Mouse (Mus musculus): ENCODE measurements around the gene Hist1h1e.
A peak's percentile ranks its signal among the peaks of the same experiment; 100 is the strongest.
"Not testable (repeated sequence)": the region's sequence is repeated elsewhere in the genome, so short reads cannot be mapped to it uniquely, and the experiment has no call there.

Gene Hist1h1e

DNA sequence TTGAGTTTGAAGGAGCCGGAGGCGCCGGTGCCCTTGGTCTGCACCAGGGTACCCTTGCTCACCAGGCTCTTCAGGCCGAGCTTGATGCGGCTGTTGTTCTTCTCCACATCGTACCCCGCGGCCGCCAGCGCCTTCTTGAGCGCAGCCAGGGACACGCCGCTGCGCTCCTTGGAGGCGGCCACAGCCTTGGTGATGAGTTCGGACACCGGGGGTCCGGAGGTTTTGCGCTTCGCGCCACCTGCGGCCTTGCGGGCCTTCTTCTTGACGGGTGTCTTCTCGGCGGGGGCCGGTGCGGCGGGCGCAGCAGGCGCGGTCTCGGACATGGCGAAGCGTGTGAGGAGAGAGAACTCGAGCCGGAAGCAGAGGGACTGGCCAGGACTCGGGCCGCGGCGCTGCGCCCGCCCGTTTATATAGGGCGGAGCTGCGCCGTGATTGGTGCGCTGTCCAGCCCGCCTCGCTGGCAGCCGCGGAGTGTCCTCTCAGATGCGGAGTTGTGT lies at the start of gene Hist1h1e:
Hist1h1e (minus strand) TSS at position 384 of the 497 bp plus-strand sequence.
- DNase-seq: peak; percentile 95

- DNase-seq: no peak
These were observed 40.2 kb upstream of the Hist1h1e start for GRCm38 (mm10) chr13:23662536-23662935.

- no peak for DNase-seq
These were observed 37.4 kb upstream of the Hist1h1e start for GRCm38 (mm10) chr13:23659636-23660366.

DNA sequence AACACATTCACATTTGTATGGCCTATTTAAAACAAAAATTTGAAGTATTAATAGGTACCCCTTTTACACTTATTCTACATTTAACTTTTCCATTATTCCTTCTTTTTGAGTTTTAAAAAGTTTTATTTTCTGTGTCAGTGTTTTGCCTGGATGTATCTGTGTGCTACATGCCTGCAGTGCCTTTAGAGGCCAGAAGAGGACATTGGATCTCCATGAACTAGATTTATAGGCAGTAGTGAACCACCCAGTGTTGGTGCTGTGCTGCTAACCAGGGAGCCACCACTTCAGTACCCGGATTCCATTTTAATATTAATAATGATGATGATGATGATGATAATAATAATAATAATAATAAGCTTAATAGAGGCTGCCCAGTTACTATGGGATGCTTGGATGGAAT lies 8.3 kb upstream of the Hist1h1e start:
- DNase-seq: no peak

- peak; percentile 25 for DNase-seq
These were observed 598 bp upstream of the Hist1h1e start for GRCm38 (mm10) chr13:23622861-23623450.

GRCm38 (mm10) chr13:23621532-23622174 lies 705 bp downstream of the Hist1h1e start:
- DNase-seq: peak; percentile 85

DNA sequence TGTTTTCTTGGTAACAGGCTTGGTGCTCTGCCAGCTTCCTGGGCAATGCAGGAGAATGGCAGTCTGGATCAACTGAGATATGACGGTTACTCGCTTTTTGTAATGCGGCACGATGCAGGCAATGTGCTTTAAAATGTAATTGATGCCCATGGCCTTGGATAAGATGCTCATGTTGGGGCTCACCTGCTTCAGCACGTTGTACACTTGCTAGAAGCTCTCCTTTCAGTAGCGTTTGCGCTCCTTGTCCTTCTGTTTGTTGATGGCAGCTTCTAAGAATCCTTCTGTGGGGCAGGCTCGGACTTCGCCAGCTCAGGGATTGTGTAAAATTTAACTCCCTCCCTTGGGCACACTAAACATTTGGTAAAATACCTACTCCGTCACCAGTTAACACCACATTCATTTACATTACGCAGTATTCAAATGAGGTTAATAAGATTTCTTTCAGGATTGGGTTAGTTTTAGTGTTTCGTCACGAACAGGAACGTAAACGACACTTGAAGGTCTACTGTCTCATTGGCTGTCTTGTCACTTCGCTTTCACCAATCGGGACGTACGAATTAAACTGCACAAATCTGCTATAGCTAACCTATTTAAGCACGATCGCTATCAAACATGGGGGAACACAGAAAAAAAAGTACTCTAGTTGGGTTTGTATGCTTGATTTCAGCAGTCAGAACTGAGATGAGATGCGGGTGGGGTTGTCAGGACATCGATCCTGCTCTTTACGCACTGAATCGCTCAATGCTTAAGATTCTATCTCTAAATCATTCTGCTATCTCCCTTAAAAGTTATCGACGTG lies 1.4 kb downstream of the Hist1h1e start, which contains the start of gene Hist1h2be:
Hist1h2be (minus strand) TSS at position 392 of the 799 bp plus-strand sequence.
- DNase-seq: peak; percentile 70

DNA sequence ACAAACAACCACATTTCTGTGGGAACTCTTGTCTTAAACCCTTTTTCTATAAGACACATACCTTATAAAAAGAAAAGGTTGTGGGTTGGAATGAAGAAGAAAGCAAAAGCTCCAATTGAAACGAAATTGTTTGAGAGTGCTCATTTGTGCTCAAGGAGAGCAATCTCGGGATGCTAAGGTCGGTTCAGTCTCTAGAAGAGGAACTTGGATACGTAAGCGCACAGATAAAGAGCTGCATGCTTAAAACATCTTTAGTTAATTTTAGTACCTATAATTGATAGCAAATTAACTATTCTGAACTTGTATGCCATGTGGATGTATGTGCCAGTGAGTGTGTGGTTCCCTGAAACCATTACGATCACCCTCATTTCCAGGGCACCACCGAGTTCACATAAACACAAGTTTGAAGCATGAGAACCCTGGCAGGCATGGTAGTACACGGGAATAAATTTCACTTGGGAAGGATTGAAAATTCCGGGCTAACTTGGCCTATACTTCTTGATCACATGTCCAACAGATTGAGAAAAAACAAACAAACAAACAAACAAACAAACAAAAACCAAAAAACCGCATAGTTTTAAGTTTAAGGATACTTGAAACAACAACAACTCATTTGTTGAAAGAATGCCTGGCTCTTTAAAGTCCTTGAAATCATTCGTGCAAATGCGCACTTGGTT lies 2.2 kb downstream of the Hist1h1e start:
- no peak for DNase-seq

DNA sequence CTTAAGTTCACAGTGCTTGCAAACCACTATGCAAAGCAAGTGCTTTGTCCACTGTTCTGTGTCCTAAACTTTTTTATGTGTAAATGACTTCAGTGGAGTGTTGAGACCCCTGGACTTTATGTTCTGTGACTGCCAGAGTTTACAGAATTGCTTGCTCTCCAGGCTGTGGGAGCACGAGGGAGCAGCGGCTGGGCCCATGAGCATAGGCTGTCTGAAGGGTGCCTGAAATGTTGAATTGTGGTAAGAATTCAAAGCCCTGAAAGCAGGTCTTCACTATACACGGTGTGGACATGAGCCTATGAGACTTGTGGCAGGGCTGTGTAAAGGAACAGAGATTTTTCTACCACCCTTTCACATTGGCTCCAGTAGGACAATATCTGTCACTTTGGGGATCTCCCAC lies 10.7 kb downstream of the Hist1h1e start:
- DNase-seq: no peak

DNA sequence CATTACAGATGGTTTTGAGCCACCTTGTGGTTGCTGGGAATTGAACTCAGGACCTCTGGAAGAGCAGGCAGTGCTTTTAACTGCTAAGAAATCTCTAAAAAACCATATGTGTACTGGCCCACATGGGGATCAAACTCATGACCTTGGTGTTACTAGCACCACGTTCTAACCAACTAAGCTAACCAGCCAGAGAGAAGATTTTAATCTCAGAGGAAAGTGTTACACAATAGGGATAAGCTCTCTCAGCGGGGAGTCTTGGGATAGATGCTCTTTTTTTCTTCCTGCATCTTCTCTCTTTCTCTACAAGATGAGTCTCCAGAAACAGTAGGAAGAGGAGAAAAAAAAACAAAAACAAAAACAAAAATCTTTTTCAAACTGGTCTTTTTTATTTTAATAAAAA lies 12.0 kb downstream of the Hist1h1e start:
- no peak for DNase-seq

DNA sequence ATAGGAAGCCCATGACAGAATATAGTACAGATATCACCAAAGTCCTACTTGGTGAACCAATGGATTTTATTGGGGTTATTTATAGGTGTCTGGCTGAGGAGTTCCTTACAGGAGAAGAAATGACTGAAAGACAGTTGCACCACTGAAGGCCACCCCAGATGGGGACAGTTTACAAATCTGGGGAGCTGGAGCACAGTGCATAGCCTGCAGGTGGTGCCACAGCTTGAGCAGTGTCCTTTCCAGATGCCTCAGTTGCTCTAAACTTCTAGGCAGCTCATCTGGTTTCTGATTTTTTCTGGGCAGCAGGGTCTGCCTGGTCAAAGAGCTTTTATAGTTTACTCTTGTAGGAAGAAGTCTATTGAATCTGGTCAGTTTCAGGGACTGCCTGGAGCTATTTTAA lies 12.5 kb downstream of the Hist1h1e start:
- peak; percentile 7 for DNase-seq

- DNase-seq: peak; percentile 63
These were observed 13.1 kb downstream of the Hist1h1e start for GRCm38 (mm10) chr13:23609209-23609608.

DNA sequence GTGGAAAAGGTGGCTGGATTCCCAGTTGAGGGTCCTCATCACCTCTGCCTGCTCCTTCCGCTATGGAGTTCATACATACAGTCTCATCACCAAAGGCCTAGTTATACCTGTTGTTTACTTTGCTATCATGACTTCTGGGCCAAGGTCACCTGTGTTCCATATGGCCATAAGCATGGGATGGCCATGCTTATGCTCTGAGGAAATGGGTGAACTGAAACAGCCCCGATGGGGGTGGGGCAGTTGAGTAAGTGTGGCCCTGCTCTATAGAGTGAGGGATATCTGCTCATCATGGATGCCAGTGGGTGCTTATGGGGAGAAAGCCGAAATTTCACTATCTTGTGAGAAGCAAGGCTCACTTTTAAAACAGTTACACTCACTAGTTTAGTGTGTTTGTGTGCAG lies 17.3 kb downstream of the Hist1h1e start:
- no peak for DNase-seq

DNA sequence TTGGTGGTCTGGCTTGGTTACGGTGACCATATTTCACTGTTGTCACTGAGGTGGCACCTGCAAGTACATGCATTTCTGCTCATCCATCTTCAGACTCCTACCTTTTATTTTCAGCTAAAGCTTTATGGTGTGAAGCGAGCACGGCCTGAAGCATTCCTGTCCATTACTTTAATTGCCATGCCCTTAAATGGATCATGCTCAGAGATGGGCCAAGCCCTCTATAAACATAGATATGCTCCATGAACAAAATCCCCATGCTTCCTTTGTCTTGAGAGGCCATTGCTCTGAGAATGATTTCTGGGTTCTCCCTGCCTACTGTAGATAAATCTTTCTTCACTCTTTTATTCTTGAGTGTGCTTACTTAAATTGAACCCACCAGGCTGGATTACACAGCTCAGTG lies 17.9 kb downstream of the Hist1h1e start:
- DNase-seq: no peak

DNA sequence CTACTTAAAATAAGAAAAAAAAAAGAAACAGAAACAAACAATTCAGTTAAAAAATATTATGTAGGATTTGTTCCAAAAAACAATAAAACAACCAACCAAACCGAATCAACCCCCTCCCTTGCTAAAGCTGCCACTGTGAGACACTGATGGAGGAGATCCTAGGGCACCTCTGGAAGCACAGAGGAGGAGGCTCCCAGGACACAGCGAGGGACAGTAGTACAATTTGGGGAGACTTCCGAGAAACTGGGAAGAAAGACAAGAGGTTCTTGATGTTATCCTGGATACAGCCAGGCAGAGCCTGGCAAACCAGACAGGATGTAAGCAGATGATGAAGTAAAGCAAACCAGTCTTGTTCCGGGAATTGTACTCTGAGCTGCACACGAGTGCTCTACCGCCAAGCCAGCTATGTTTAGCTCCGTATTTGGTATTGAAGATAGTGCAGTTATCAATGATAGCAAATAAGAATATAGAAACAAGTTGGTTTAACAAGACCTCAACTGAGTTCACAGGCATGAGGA lies 19.1 kb downstream of the Hist1h1e start:
- DNase-seq: no peak

DNA sequence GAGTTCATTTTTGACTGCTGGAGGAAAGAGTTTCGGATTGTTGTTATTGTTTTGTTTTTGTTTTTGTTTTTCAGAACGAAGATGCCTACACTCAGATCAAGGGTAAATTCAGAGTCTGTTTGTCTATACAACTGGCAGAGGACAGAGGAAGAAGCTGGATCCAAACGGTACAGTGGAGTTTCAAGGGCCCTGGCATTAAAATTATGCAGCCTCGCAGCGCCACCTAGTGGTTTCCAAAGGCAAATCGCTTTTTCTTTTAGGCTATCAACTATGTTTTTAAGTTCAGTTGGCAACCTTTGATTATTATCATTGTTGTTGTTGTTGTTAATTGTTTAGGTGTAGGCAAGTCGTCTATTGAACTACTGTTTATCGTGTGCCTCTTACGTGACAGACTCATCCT lies 24.4 kb downstream of the Hist1h1e start:
- peak; percentile 88 for DNase-seq

DNA sequence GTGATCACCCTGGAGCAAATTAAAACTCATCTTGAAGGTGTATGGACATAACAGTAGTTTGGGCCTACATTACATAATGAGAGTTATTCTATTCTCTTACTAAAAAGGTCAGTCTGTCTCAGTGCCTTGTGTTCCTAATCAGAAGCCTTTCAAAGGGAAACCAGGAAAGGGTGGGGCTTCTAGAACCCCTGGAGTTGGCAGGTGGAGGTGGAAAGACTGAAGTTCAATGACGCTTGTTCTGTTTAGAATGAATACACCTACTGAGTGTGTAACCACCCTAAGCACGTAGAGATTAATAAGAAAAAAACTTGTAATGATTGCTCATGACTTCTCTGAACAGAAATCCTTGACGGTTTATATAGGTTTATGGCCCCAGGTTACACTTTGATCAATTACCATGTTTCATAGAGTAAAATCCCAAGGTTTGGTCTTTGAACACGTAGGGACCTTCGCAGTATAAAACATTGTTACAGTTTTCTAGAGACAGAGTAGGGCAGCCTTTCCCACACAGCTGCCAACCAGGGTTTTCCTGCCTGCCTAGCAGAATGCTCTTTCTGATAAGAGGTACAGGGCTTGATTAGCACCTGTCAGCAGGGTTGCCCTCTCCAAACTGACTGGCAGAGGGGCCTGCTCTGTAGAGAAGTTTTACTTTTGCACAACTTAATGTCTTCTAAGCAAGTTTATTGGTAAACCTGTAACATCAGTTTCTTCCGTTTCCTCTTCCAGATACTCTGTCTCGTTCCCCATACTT lies 26.6 kb downstream of the Hist1h1e start:
- peak; percentile 79 for DNase-seq

DNA sequence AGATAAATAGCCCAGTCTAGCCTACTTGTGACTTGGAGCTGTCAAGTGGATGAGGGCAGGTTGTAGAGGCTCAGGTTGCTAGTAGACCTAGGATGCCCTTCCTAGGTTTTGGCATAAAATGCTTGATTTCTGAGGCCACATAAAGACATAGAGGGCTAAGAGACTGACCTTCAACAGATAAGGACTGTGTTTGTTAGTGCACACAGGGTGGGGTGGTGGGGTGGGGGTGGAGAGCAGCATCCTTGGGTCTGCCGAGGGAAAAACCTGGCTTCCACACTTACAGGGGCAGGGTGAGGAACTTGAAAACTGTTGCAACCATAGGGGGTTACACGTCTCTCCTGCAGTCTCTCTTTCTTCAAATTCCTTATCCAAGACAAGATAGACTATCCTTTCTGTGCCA lies 27.2 kb downstream of the Hist1h1e start:
- DNase-seq: peak; percentile 41

GRCm38 (mm10) chr13:23593051-23593770 lies 29.1 kb downstream of the Hist1h1e start:
- DNase-seq: peak; percentile 33

- DNase-seq: no peak
These were observed 29.7 kb downstream of the Hist1h1e start for GRCm38 (mm10) chr13:23592614-23593013.

DNA sequence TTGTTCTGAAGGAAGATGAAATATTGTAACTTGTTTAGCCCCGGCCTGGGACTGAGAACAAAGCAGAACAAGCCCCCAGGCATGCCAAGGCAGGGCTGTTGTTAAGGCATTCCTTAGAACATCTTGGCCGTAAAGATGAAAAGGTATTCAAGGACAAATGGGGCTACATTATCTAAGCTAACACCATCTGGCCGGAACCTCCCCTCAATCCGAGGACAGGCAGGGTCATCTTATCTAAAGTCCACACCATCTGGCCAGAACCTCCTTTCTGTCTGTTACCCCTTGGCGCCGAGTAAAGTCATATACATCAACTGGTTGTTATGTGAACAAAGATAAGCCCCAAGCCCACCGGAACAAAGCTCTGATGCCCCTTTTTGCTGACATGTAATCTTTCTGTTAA lies 30.5 kb downstream of the Hist1h1e start:
- DNase-seq: not testable (repeated sequence)

Data from liver (tissue).